Mouse (Mus musculus) brain, embryonic 14.5 days (tissue): Measurements from ENCODE around the gene Rasa3.

Source experiments
- CTCF ChIP-seq: fragments of 200-500 bp; IDR thresholded peaks from 2 replicates; pipeline ENCODE4 v1.5.1; 2012; ENCODE audit warnings: inconsistent platforms, mild to moderate bottlenecking, moderate library complexity, borderline replicate concordance; ENCODE audit not compliant: insufficient read depth, insufficient read length; ENCODE audit errors: extremely low read depth
- POLR2A ChIP-seq: fragments of 200-500 bp; IDR thresholded peaks from 2 replicates; pipeline ENCODE4 v1.6.1; 2012; ENCODE audit warnings: mild to moderate bottlenecking, inconsistent platforms, borderline replicate concordance; ENCODE audit not compliant: poor library complexity, insufficient read depth, insufficient read length, severe bottlenecking; ENCODE audit errors: extremely low read depth

DNA sequence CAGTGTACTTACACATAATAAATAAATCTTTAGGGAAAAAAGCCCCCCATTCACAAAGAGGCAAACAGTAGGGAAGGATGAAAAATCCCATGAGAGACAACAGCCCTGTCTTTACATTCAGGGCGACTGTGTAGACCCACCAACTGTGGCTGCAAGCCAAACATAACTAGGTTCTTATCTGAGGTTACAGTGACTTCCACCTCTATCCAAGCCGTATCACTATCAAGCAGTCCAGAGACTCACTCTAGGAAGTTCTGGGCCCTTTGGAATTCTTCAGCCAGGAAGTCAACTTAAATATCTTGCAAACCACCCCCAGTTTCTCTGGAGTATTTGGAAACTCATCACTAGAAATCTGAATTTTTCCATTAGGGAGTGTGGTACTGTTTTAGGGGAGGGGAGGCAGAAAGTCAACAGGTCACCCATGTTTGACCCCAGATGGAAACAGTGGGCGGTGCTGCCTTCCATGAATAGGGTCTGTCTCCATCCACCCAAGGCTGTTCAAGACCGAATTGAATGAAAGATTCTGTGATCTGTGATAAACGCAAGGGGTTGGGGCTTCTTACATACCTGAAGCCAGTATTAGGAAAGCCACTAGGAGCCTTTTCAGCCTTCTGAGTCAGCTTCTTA lies 22.0 kb upstream of the Rasa3 start:
- TF ChIP-seq CTCF = no peak
- TF ChIP-seq POLR2A = no peak
